Mouse (Mus musculus): ENCODE results near the gene Abtb2.

DNA sequence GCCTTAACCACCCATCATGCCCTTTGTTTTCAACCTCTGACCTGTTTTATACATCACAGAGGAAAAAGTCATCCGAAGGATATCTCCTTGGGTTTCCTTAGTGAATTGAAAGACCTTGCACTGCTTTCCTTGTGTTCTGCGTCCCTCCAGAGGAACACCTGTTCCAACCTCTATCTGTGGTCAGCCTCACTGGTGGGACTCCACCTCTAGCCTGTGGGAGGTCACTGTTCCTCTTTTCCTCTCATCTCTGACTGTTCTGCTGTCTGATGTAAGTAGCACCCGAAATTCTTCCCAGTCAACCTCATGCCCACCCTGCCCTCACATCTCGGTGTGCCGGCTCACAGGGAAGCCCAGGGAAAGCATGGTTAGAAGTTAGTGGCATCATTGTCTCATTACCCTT, 48.9 kb downstream of the Abtb2 start:
- no peak for TF ChIP-seq CTCF (IDR thresholded peaks at IDR 0.05; ENCODE audit: low read depth)
- no peak for TF ChIP-seq EP300 (IDR thresholded peaks at IDR 0.05; ENCODE audit: low read depth)
